Mouse (Mus musculus) megakaryocyte, embryonic 14.5 days (primary cell): ENCODE measurements around the gene Atf7.

ENCODE experiments used
- FLI1 ChIP-seq: IDR thresholded peaks from 2 replicates; pipeline ENCODE4 v1.6.1; 2012; ENCODE audit warnings: low read length, inconsistent platforms, mixed read lengths
- GATA1 ChIP-seq: IDR thresholded peaks from 3 replicates; pipeline ENCODE4 v1.6.1; 2012; ENCODE audit warnings: mixed read lengths, low read length, inconsistent platforms, borderline replicate concordance

GRCm38 (mm10) chr15:102672215-102673071, 47.2 kb upstream of the Atf7 start, which contains the start of gene Atp5g2:
- TF ChIP-seq GATA1 (no peak), FLI1 (no peak)
